Mouse (Mus musculus) intestine, embryonic 16.5 days (tissue): ENCODE data around the gene Arhgap28. TPM values are rescaled to one million over a fixed set of nuclear protein-coding genes. Genes with fewer than 3 reads are reported as not detected.

ENCODE experiments used
- ATAC-seq: fragments of 200-750 bp; cut with Nextera tagmentation; 2 replicates; pipeline ENCODE4 v1.8.0; 2017; ENCODE audit warnings: moderate TSS enrichment, moderate library complexity
- H3K27ac ChIP-seq: fragments of 300-500 bp; sonication (generic); 2 replicates; pipeline ENCODE4 v1.5.1; 2014; ENCODE audit warnings: mild to moderate bottlenecking, low read length
- H3K27me3 ChIP-seq: fragments of 300-500 bp; sonication (generic); replicated peaks from 2 replicates; pipeline ENCODE4 v1.6.1; 2014; ENCODE audit warnings: low read length, control low read depth, mixed read lengths; ENCODE audit not compliant: control insufficient read depth, insufficient read depth
- H3K36me3 ChIP-seq: fragments of 300-500 bp; sonication (generic); 2 replicates; pipeline ENCODE4 v1.6.1; 2014; ENCODE audit warnings: low read length, control low read depth; ENCODE audit not compliant: control insufficient read depth, insufficient read depth
- H3K4me1 ChIP-seq: fragments of 300-500 bp; sonication (generic); 2 replicates; pipeline ENCODE4 v1.6.1; 2014; ENCODE audit warnings: low read length, control low read depth, mixed read lengths; ENCODE audit not compliant: control insufficient read depth, insufficient read depth
- H3K4me2 ChIP-seq: fragments of 300-500 bp; sonication (generic); 2 replicates; pipeline ENCODE4 v1.6.1; 2014; ENCODE audit warnings: low read depth, low read length, control low read depth
- H3K4me3 ChIP-seq: fragments of 300-500 bp; sonication (generic); 2 replicates; pipeline ENCODE4 v1.5.1; 2014; ENCODE audit warnings: mild to moderate bottlenecking, low read length
- H3K9ac ChIP-seq: fragments of 300-500 bp; sonication (generic); 2 replicates; pipeline ENCODE4 v1.6.1; 2014; ENCODE audit warnings: low read depth, low read length
- H3K9me3 ChIP-seq: fragments of 300-500 bp; sonication (generic); 2 replicates; pipeline ENCODE4 v1.6.1; 2016; ENCODE audit warnings: low read length, control low read depth; ENCODE audit not compliant: control insufficient read depth
- WGBS: fragments of 180-500 bp; shearing (Covaris S2); extraction: QIAGEN DNeasy Blood & Tissue Kit; methylation state at CpG from one replicate; pipeline ENCODE4 v1.1.7; 2014; 5-methylcytosine and 5-hydroxymethylcytosine counted together
- polyA plus RNA-seq: library from polyadenylated mRNA; unstranded; fragments of >200 nt; fragmentation: Nextera tagmentation; extraction: Ambion mirVana; gene quantifications from 2 replicates; pipeline ENCODE4 v1.2.1, GENCODE M21; 2015

Gene Arhgap28
- polyA plus RNA-seq, 1 experiment from 2014 or later: 12.7 TPM

DNA sequence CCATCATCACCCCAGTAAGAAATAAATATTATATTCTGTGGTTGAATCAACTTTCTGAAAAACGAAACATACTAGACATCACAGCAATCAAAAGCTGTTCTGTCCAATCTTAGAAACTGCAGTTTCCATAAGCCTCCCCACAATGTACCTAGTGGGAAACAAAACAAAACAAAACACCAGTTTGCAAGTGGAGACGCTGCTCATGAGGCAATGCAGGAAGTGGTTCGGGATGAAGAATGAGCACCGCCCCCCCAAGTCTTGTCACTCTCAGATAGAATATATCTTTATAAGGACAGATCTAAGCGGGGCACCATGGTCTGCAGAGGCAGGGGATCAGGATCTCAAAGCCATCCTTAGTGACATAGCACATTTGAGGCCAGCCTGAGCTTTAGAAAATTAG, 117.6 kb downstream of the Arhgap28 start:
- H3K36me3 ChIP-seq: no peaks in the 10 kb centered on the region
- no peak for ATAC-seq
- H3K4me1 ChIP-seq: no peaks in the 10 kb centered on the region
- 80% methylated on average over 5 of the region's 5 CpGs for WGBS
- no peak overlapping the region for H3K27ac ChIP-seq
- no peak overlapping the region for H3K4me3 ChIP-seq
- no peak overlapping the region for H3K9ac ChIP-seq
- H3K9me3 ChIP-seq: no peaks in the 10 kb centered on the region
- no peaks in the 10 kb centered on the region for H3K27me3 ChIP-seq
- H3K4me2 ChIP-seq: no peak overlapping the region

DNA sequence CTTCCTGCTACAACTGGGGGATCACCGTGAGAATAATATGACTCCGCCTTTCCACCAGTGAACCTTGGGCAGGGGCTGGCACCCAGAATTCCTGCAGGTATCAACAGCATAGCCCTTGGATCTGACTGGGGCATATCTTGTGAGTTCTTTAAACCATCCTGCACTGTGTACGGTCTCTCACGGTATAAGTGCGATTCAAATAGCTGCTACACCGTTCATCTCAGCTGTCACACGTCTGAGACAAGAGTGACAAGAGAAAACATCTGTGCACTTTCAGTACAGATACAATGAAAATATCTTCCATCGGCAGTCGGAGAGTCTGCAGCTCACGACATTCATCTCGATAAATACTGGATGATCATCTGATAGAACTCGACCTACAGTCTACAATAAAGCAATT, 126.3 kb downstream of the Arhgap28 start:
- 84% methylated on average over 12 of the region's 12 CpGs for WGBS
- H3K27me3 ChIP-seq: no peaks in the 10 kb centered on the region
- H3K9ac ChIP-seq: no peak overlapping the region
- H3K9me3 ChIP-seq: no peaks in the 10 kb centered on the region
- no peak for ATAC-seq
- no peak overlapping the region for H3K4me2 ChIP-seq
- no peaks in the 10 kb centered on the region for H3K4me1 ChIP-seq
- no peaks in the 10 kb centered on the region for H3K36me3 ChIP-seq
- H3K4me3 ChIP-seq: no peak overlapping the region
- H3K27ac ChIP-seq: no peak overlapping the region

DNA sequence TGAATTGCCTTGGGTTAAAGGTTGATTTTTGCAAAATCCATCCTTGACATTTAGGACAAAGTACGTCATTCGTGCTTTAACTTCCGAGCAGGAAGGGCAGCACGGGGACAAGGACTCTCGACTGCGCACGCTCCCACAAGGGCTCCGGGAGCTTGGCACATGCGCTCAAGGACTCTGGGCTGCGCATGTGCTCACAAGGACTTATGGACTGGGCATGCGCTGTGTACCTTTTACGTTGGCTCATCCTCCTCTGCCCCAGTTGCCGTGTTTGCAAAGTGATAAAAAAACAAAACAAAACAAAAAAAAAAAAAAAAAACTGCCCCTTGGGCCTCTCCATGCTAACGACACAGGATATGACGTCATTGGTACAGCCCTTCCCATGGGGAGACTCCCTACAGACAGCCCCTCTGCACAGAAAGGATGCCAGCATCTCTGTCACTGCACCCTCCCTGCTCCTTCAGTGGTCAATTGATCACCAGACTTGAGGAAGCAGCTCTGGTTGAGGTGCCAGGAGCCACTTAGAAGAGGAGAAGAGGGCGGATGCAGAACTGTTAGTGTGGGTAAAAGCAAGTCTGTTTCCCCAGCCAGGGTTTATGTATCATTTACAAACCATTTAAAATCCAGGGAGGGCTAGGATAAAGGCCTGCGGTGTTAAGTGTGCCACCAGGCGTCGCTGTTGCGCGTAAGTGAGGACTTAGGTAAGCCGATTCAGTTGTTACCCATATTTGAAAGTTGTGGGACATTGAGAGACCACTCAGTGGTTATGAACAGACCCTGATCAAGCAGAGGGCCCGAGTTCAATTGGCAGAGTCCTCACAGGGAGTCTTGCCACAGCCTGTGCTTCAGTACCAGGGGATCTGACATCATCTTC, 134.0 kb downstream of the Arhgap28 start:
- peaks cover 8% of the 10 kb centered on the region; the same call in 1 of the 2 replicates for H3K36me3 ChIP-seq
- H3K27ac ChIP-seq: no peak overlapping the region
- no peaks in the 10 kb centered on the region for H3K4me1 ChIP-seq
- H3K4me2 ChIP-seq: no peak overlapping the region
- 69% methylated on average over 23 of the region's 23 CpGs for WGBS
- H3K9me3 ChIP-seq: no peaks in the 10 kb centered on the region
- H3K4me3 ChIP-seq: no peak overlapping the region
- no peaks in the 10 kb centered on the region for H3K27me3 ChIP-seq
- no peak overlapping the region for H3K9ac ChIP-seq
- 0 out of 2 replicates have a peak, but pooled peaks have one; percentile 42 for ATAC-seq

DNA sequence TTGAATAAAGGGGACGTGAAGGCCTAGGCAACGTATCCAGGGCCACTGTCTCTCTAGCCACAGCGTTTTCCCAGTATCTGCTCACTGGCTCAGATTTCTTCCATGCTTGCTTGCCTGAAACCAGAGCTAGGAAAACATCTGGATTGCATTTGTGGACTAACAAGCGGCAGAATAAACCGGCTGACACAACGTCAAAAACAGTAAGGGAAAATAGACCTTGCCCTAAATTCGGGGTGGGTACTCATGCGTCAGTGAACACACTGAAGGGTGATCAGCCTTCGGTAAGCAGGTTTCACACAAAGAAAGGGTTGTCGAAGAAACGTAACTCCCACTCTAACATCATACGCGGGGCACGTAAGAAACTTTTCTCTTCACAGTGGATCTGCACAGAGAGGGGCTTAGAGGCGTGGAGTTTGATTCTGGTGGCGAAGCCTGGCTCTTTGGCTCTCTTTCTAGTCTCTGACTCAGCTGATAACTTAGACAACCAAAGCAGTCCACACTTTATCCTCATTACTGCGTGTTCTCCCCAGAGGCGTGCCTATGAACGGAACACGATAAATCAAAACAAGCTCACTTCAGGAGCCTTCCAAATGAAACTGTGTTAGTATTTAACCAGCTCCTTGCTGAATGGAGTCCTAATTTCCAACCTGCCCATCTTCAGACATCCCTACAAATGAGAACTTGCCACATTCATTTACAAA, 137.2 kb downstream of the Arhgap28 start:
- Histone ChIP-seq H3K4me1 (no peaks in the 10 kb centered on the region), H3K4me3 (no peak overlapping the region), H3K27me3 (no peaks in the 10 kb centered on the region), H3K4me2 (no peak overlapping the region), H3K27ac (no peak overlapping the region), H3K9ac (no peak overlapping the region), H3K36me3 (peaks cover 12% of the 10 kb centered on the region), H3K9me3 (no peaks in the 10 kb centered on the region)
- no peak for ATAC-seq
- WGBS: 87% methylated on average over 20 of the region's 20 CpGs

DNA sequence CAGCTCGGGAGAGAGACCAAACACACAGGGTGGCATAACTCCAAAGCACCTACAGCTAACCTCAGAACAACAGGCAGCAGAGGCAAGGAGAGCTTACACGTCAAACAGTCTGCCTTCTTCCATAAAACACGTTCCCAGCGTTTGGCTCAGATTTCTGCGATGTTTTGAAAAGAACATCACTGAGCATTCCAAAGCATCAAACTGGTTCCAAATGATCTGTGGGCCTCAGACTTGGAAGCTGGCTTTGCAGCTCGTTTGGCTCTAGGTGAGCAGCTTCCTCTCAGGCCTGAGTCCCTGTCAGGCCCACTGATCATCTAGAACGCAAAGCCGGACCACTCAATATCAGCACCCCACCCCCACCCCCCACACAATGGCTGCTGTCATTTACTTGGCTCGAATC, 137.9 kb downstream of the Arhgap28 start:
- no peaks in the 10 kb centered on the region for H3K4me1 ChIP-seq
- no peaks in the 10 kb centered on the region for H3K9me3 ChIP-seq
- no peak overlapping the region for H3K4me2 ChIP-seq
- peaks cover 7% of the 10 kb centered on the region; the same call in 1 of the 2 replicates for H3K36me3 ChIP-seq
- H3K4me3 ChIP-seq: no peak overlapping the region
- H3K9ac ChIP-seq: no peak overlapping the region
- no peak overlapping the region for H3K27ac ChIP-seq
- ATAC-seq: no peak
- H3K27me3 ChIP-seq: no peaks in the 10 kb centered on the region
- WGBS: 75% methylated on average over 9 of the region's 9 CpGs

DNA sequence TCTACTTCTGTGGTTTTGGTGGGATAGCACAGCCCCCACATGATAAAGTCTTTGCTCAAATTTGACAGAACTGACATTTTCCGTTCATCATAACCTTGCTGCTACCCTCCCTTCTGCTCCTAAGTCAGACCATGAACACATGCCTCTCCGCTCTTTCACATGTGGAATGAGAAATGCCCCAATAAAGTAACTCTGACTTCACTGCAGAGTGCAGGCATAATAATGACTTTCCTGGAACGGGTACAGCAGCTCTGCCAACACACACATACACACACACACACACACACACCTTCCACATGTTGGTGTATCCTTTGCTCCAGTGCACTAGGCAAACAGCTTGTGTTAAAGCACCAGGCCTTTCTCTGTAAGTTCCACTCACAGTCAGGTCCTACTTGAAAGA, 139.0 kb downstream of the Arhgap28 start:
- H3K27ac ChIP-seq: no peak overlapping the region
- no peaks in the 10 kb centered on the region for H3K27me3 ChIP-seq
- H3K4me2 ChIP-seq: no peak overlapping the region
- H3K4me3 ChIP-seq: no peak overlapping the region
- no peaks in the 10 kb centered on the region for H3K9me3 ChIP-seq
- H3K9ac ChIP-seq: no peak overlapping the region
- no peaks in the 10 kb centered on the region for H3K4me1 ChIP-seq
- peaks cover 7% of the 10 kb centered on the region; the same call in 1 of the 2 replicates for H3K36me3 ChIP-seq
- no peak for ATAC-seq
- WGBS: 90% methylated on average over 3 of the region's 3 CpGs

DNA sequence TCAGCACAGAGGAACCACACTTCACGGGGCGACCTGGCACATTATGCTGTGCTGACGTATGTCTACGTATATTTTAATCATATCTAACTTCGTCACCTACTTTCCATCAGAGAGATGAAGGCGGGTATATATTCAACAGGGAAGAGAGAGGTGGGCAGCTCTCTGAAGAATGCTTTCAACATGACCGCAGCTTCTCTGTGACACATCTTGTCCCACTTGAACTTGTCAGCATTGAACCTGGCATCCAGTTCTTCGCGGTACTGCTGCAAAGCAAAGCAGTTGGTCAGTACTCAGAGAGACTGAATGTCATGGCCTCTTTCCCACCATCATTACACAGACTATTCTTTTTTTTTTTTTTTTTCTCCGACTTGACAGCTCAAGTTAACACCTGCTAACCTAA, 139.6 kb downstream of the Arhgap28 start:
- Histone ChIP-seq H3K4me3 (no peak overlapping the region), H3K27me3 (no peaks in the 10 kb centered on the region), H3K9ac (no peak overlapping the region), H3K27ac (no peak overlapping the region), H3K4me1 (no peaks in the 10 kb centered on the region), H3K4me2 (no peak overlapping the region), H3K36me3 (peaks cover 7% of the 10 kb centered on the region; the same call in 1 of the 2 replicates), H3K9me3 (no peaks in the 10 kb centered on the region)
- whole genome bisulfite sequencing: 89% methylated on average over 10 of the region's 10 CpGs
- ATAC-seq: no peak

DNA sequence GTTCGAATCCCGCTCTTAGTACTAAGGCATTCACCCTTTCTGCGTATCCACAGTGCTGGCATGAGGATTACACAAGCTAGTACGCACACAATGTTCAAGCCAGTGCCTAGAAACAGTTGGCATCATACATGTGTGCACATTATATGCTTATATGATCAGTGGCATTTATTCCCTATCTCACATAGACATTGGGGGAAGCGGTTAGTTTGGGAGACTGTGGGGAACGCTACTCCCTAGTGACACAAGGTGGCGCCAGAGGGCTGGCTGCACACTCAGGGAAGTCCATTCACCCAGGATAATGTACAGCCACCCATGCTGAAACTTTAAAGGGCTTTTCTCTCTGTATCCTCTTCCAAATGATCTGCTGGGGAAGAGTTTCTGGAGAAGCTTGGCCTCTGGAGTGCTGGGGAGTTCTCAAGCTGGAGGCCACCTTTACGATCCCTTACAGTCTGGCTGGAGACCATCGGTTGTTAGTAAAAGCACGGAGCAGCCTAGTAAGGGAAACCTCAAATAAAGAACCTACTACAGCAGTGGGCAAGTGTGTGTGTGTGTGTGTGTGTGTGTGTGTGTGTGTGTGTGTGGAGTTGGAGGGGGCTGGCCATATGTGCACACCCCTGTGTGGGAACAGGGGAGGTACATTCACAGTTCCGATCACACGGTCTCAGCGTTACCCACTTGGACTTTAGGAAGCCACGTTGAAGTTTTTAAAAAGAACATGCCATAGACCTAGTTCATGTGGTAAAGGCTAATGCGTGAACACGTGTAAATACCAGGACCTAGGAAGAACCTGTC, 142.0 kb downstream of the Arhgap28 start:
- 76% methylated on average over 16 of the region's 16 CpGs for WGBS
- Histone ChIP-seq H3K36me3 (peaks cover 6% of the 10 kb centered on the region; the same call in 1 of the 2 replicates), H3K9me3 (no peaks in the 10 kb centered on the region), H3K27ac (no peak overlapping the region), H3K4me3 (no peak overlapping the region), H3K27me3 (no peaks in the 10 kb centered on the region), H3K4me1 (no peaks in the 10 kb centered on the region), H3K9ac (no peak overlapping the region), H3K4me2 (no peak overlapping the region)
- ATAC-seq: peak; percentile 28

- H3K27me3 ChIP-seq: no peaks in the 10 kb centered on the region
- no peaks in the 10 kb centered on the region for H3K4me1 ChIP-seq
- no peak overlapping the region for H3K4me3 ChIP-seq
- H3K9me3 ChIP-seq: no peaks in the 10 kb centered on the region
- peaks cover 6% of the 10 kb centered on the region; the same call in 1 of the 2 replicates for H3K36me3 ChIP-seq
- H3K4me2 ChIP-seq: no peak overlapping the region
- WGBS: 91% methylated on average over 10 of the region's 10 CpGs
- H3K9ac ChIP-seq: no peak overlapping the region
- no peak for ATAC-seq
- no peak overlapping the region for H3K27ac ChIP-seq
Observed at GRCm38 (mm10) chr17:67861080-67861630, 142.8 kb downstream of the Arhgap28 start.
